Mouse (Mus musculus) kidney, adult 2 months (tissue): ENCODE measurements around the gene Pax3. TPM values are rescaled to one million over a fixed set of nuclear protein-coding genes. Genes with fewer than 3 reads are reported as not detected.

Experiments used
- DNase-seq: peaks from one replicate; pipeline ENCODE4 v3.0.0; 2021
- H3K27ac ChIP-seq: fragments of 200-500 bp; 2 replicates; pipeline ENCODE4 v1.5.1; 2012; ENCODE audit warnings: low read depth, low read length, control low read depth, inconsistent platforms; ENCODE audit not compliant: insufficient read depth
- H3K27me3 ChIP-seq: fragments of 200-500 bp; replicated peaks from 2 replicates; pipeline ENCODE4 v1.6.1; 2012; ENCODE audit warnings: mild to moderate bottlenecking, moderate library complexity, low read length, inconsistent platforms; ENCODE audit not compliant: control insufficient read depth, insufficient read depth
- H3K36me3 ChIP-seq: fragments of 200-500 bp; 2 replicates; pipeline ENCODE4 v1.6.1; 2012; ENCODE audit warnings: mild to moderate bottlenecking, moderate library complexity, low read length, inconsistent platforms; ENCODE audit not compliant: control insufficient read depth, insufficient read depth
- H3K4me1 ChIP-seq: fragments of 200-500 bp; 2 replicates; pipeline ENCODE4 v1.6.1; 2011; ENCODE audit warnings: low read length; ENCODE audit not compliant: control insufficient read depth, insufficient read depth
- H3K4me3 ChIP-seq: fragments of 200-500 bp; 2 replicates; pipeline ENCODE4 v1.5.1; 2011; ENCODE audit warnings: mild to moderate bottlenecking, low read depth, low read length, control low read depth; ENCODE audit not compliant: insufficient read depth
- CTCF ChIP-seq: fragments of 200-500 bp; conservative IDR thresholded peaks from 2 replicates; pipeline ENCODE4 v1.5.1; 2011; ENCODE audit warnings: low read depth, mild to moderate bottlenecking, control low read depth, low read length, moderate library complexity, mixed read lengths; ENCODE audit not compliant: insufficient read depth, insufficient read length
- POLR2A ChIP-seq: fragments of 200-500 bp; IDR thresholded peaks from one replicate; pipeline ENCODE4 v1.6.1; 2011; ENCODE audit warnings: low read depth, low read length, control low read depth
- WGBS: fragments of 180-500 bp; shearing (Covaris S2); methylation state at CpG from one replicate; pipeline ENCODE4 v1.1.7; 2018; 5-methylcytosine and 5-hydroxymethylcytosine counted together
- polyA plus RNA-seq: library from polyadenylated mRNA; depleted of rRNA; stranded (reverse); fragments of >200 nt; gene quantifications from 2 replicates; pipeline ENCODE4 v1.2.3, GENCODE M21; 2012

Pax3 gene
- polyA plus RNA-seq, 1 experiment, result 0.08 TPM

- Histone ChIP-seq H3K4me3 (no peak overlapping the region), H3K36me3 (no peaks in the 10 kb centered on the region), H3K27ac (no peak overlapping the region), H3K4me1 (0 out of 2 replicates have a peak, but pooled peaks cover 3% of the 10 kb centered on the region), H3K27me3 (peaks cover 4% of the 10 kb centered on the region)
- 7% methylated on average over 2 of the region's 2 CpGs for WGBS
- TF ChIP-seq POLR2A (no peak), CTCF (no peak)
- DNase-seq, result no peak
Observed at GRCm38 (mm10) chr1:78188299-78188698, 8.6 kb downstream of the Pax3 start.

- Histone ChIP-seq H3K4me3 (no peak overlapping the region), H3K4me1 (0 out of 2 replicates have a peak, but pooled peaks cover 3% of the 10 kb centered on the region), H3K27me3 (peaks cover 3% of the 10 kb centered on the region), H3K27ac (no peak overlapping the region), H3K36me3 (no peaks in the 10 kb centered on the region)
- under 1% methylated on average over 6 of the region's 6 CpGs for WGBS
- TF ChIP-seq POLR2A (no peak), CTCF (no peak)
- no peak for DNase-seq
Observed at GRCm38 (mm10) chr1:78187788-78188173, 9.2 kb downstream of the Pax3 start.

- DNase-seq, result no peak
- H3K27me3 ChIP-seq, result peaks cover 2% of the 10 kb centered on the region
- no peak overlapping the region for H3K27ac ChIP-seq
- WGBS, result 5% methylated on average over 8 of the region's 8 CpGs
- H3K36me3 ChIP-seq, result no peaks in the 10 kb centered on the region
- H3K4me3 ChIP-seq, result no peak overlapping the region
- no peak for TF ChIP-seq CTCF
- no peak for TF ChIP-seq POLR2A
- 0 out of 2 replicates have a peak, but pooled peaks cover 3% of the 10 kb centered on the region for H3K4me1 ChIP-seq
Observed at GRCm38 (mm10) chr1:78187122-78187787, 9.7 kb downstream of the Pax3 start.

- H3K36me3 ChIP-seq, result no peaks in the 10 kb centered on the region
- no peak overlapping the region for H3K4me3 ChIP-seq
- H3K27ac ChIP-seq, result no peak overlapping the region
- H3K4me1 ChIP-seq, result no peaks in the 10 kb centered on the region
- DNase-seq, result no peak
- H3K27me3 ChIP-seq, result no peaks in the 10 kb centered on the region; the same call in 1 of the 2 replicates
- no peak for TF ChIP-seq POLR2A
- no peak for TF ChIP-seq CTCF
- 53% methylated on average over 5 of the region's 5 CpGs for WGBS
Observed at GRCm38 (mm10) chr1:78182954-78183353, 14.0 kb downstream of the Pax3 start.

GRCm38 (mm10) chr1:78181882-78182281, 15.1 kb downstream of the Pax3 start:
- no peaks in the 10 kb centered on the region; the same call in 1 of the 2 replicates for H3K27me3 ChIP-seq
- no peaks in the 10 kb centered on the region for H3K4me1 ChIP-seq

GRCm38 (mm10) chr1:78172334-78172733, 24.6 kb downstream of the Pax3 start:
- WGBS, result 39% methylated on average over 6 of the region's 6 CpGs
- Histone ChIP-seq H3K4me3 (no peak overlapping the region), H3K4me1 (no peaks in the 10 kb centered on the region), H3K36me3 (no peaks in the 10 kb centered on the region), H3K27ac (no peak overlapping the region), H3K27me3 (peaks cover 1% of the 10 kb centered on the region; the same call in 1 of the 2 replicates)
- DNase-seq, result no peak
- TF ChIP-seq POLR2A (no peak), CTCF (no peak)

More at GRCm38 (mm10) chr1:78181882-78182281, 15.1 kb downstream of the Pax3 start:
- WGBS, result 16% methylated on average over 9 of the region's 9 CpGs
- Histone ChIP-seq H3K4me3 (no peak overlapping the region), H3K36me3 (no peaks in the 10 kb centered on the region), H3K27ac (no peak overlapping the region)
- TF ChIP-seq POLR2A (no peak), CTCF (no peak)
- no peak for DNase-seq

- no peaks in the 10 kb centered on the region for H3K36me3 ChIP-seq
- H3K4me1 ChIP-seq, result no peaks in the 10 kb centered on the region
- H3K27me3 ChIP-seq, result peaks cover 1% of the 10 kb centered on the region; the same call in 1 of the 2 replicates
- WGBS, result 38% methylated on average over 1 of the region's 1 CpGs
- no peak for DNase-seq
- no peak for TF ChIP-seq POLR2A
- TF ChIP-seq CTCF, result no peak
- no peak overlapping the region for H3K27ac ChIP-seq
- H3K4me3 ChIP-seq, result no peak overlapping the region
Observed at GRCm38 (mm10) chr1:78171671-78172070, 25.3 kb downstream of the Pax3 start.

GRCm38 (mm10) chr1:78170771-78171170, 26.2 kb downstream of the Pax3 start:
- H3K4me3 ChIP-seq, result no peak overlapping the region
- no peaks in the 10 kb centered on the region for H3K4me1 ChIP-seq
- no peak overlapping the region for H3K27ac ChIP-seq
- no peak for DNase-seq
- 43% methylated on average over 9 of the region's 9 CpGs for WGBS
- peaks cover 1% of the 10 kb centered on the region; the same call in 1 of the 2 replicates for H3K27me3 ChIP-seq
- no peaks in the 10 kb centered on the region for H3K36me3 ChIP-seq
- no peak for TF ChIP-seq POLR2A
